Mouse (Mus musculus) lung, embryonic 15.5 days (tissue): ENCODE measurements around the gene Zan. TPM values are rescaled to one million over a fixed set of nuclear protein-coding genes. Genes with fewer than 3 reads are reported as not detected.
A peak's percentile ranks its signal among the peaks of the same experiment; 100 is the strongest.

Source experiments
- ATAC-seq: fragments of 200-750 bp; cut with Nextera tagmentation; 2 replicates; pipeline ENCODE4 v1.8.0; 2017; ENCODE audit warnings: moderate number of reproducible peaks, borderline replicate concordance; ENCODE audit not compliant: low FRiP score, low TSS enrichment; ENCODE audit errors: extremely low read depth
- H3K27ac ChIP-seq: fragments of 300-500 bp; sonication (generic); 2 replicates; pipeline ENCODE4 v1.5.1; 2015; ENCODE audit warnings: moderate library complexity, mild to moderate bottlenecking, inconsistent platforms
- H3K27me3 ChIP-seq: fragments of 300-500 bp; sonication (generic); 2 replicates; pipeline ENCODE4 v1.6.1; 2015; ENCODE audit warnings: inconsistent platforms
- H3K36me3 ChIP-seq: fragments of 300-500 bp; sonication (generic); 2 replicates; pipeline ENCODE4 v1.6.1; 2015; ENCODE audit warnings: inconsistent platforms
- H3K4me1 ChIP-seq: fragments of 300-500 bp; sonication (generic); 2 replicates; pipeline ENCODE4 v1.6.1; 2015; ENCODE audit warnings: inconsistent platforms
- H3K4me2 ChIP-seq: fragments of 300-500 bp; sonication (generic); 2 replicates; pipeline ENCODE4 v1.6.1; 2015; ENCODE audit warnings: inconsistent platforms, mild to moderate bottlenecking, moderate library complexity
- H3K4me3 ChIP-seq: fragments of 300-500 bp; sonication (generic); 2 replicates; pipeline ENCODE4 v1.5.1; 2015; ENCODE audit warnings: mild to moderate bottlenecking, inconsistent platforms
- H3K9ac ChIP-seq: fragments of 300-500 bp; sonication (generic); 2 replicates; pipeline ENCODE4 v1.6.1; 2015; ENCODE audit warnings: inconsistent platforms
- H3K9me3 ChIP-seq: fragments of 300-500 bp; sonication (generic); 2 replicates; pipeline ENCODE4 v1.6.1; 2016; ENCODE audit warnings: inconsistent platforms
- WGBS: fragments of 180-500 bp; shearing (Covaris S2); methylation state at CpG from one replicate; pipeline ENCODE4 v1.1.7; 2015; 5-methylcytosine and 5-hydroxymethylcytosine counted together
- polyA plus RNA-seq: library from polyadenylated mRNA; unstranded; fragments of >200 nt; fragmentation: Nextera tagmentation; extraction: Ambion mirVana; gene quantifications from 2 replicates; pipeline ENCODE4 v1.2.1, GENCODE M21; 2015

Zan gene
- polyA plus RNA-seq, 1 experiment from 2014 or later: 0.35 TPM

GRCm38 (mm10) chr5:137491559-137491958, 14.7 kb upstream of the Zan start:
- Histone ChIP-seq H3K4me1 (peaks cover 13% of the 10 kb centered on the region), H3K27ac (peak overlapping the region; percentile 38; the same call in 1 of the 2 replicates), H3K4me3 (no peak overlapping the region), H3K9me3 (no peaks in the 10 kb centered on the region), H3K36me3 (no peaks in the 10 kb centered on the region), H3K4me2 (no peak overlapping the region), H3K27me3 (peaks cover 9% of the 10 kb centered on the region), H3K9ac (no peak overlapping the region)
- no peak for ATAC-seq
- WGBS: 36% methylated on average over 4 of the region's 4 CpGs

GRCm38 (mm10) chr5:137487616-137488015, 10.8 kb upstream of the Zan start:
- Histone ChIP-seq H3K9ac (no peak overlapping the region), H3K36me3 (no peaks in the 10 kb centered on the region), H3K4me3 (no peak overlapping the region), H3K27me3 (peaks cover 36% of the 10 kb centered on the region), H3K4me1 (peaks cover 13% of the 10 kb centered on the region; the same call in 1 of the 2 replicates), H3K27ac (no peak overlapping the region), H3K9me3 (no peaks in the 10 kb centered on the region), H3K4me2 (no peak overlapping the region)
- 83% methylated on average over 7 of the region's 7 CpGs for WGBS
- no peak for ATAC-seq

GRCm38 (mm10) chr5:137485851-137486155, 8.9 kb upstream of the Zan start:
- peaks cover 36% of the 10 kb centered on the region for H3K27me3 ChIP-seq
- 4% methylated on average over 17 of the region's 17 CpGs for WGBS
- peak overlapping the region; percentile 31 for H3K4me3 ChIP-seq
- peaks cover 11% of the 10 kb centered on the region for H3K4me1 ChIP-seq
- peak overlapping the region; percentile 61 for H3K4me2 ChIP-seq
- no peak overlapping the region for H3K27ac ChIP-seq
- ATAC-seq: 0 out of 2 replicates have a peak, but pooled peaks have one; percentile 13
- peak overlapping the region; percentile 32; the same call in 1 of the 2 replicates for H3K9ac ChIP-seq
- no peaks in the 10 kb centered on the region for H3K9me3 ChIP-seq
- no peaks in the 10 kb centered on the region for H3K36me3 ChIP-seq

GRCm38 (mm10) chr5:137485071-137485850, 8.4 kb upstream of the Zan start:
- no peak for ATAC-seq
- Histone ChIP-seq H3K27ac (no peak overlapping the region), H3K36me3 (no peaks in the 10 kb centered on the region), H3K9ac (peak overlapping the region; percentile 32; the same call in 1 of the 2 replicates), H3K27me3 (peaks cover 36% of the 10 kb centered on the region), H3K4me3 (peak overlapping the region; percentile 31), H3K9me3 (no peaks in the 10 kb centered on the region), H3K4me1 (peaks cover 11% of the 10 kb centered on the region), H3K4me2 (peak overlapping the region; percentile 61)
- WGBS: 7% methylated on average over 30 of the region's 30 CpGs

GRCm38 (mm10) chr5:137481897-137482296, 5.0 kb upstream of the Zan start:
- H3K4me2 ChIP-seq: no peak overlapping the region
- WGBS: 41% methylated on average over 8 of the region's 8 CpGs
- no peaks in the 10 kb centered on the region for H3K9me3 ChIP-seq
- no peaks in the 10 kb centered on the region for H3K36me3 ChIP-seq
- no peak overlapping the region for H3K4me3 ChIP-seq
- peaks cover 30% of the 10 kb centered on the region for H3K27me3 ChIP-seq
- no peak overlapping the region for H3K27ac ChIP-seq
- H3K9ac ChIP-seq: no peak overlapping the region
- peaks cover 11% of the 10 kb centered on the region for H3K4me1 ChIP-seq
- ATAC-seq: no peak

- no peak for ATAC-seq
- no peaks in the 10 kb centered on the region for H3K9me3 ChIP-seq
These were observed 4.3 kb upstream of the Zan start for GRCm38 (mm10) chr5:137481138-137481537.

GRCm38 (mm10) chr5:137474351-137474750, 2.5 kb downstream of the Zan start:
- Histone ChIP-seq H3K27ac (no peak overlapping the region), H3K36me3 (no peaks in the 10 kb centered on the region), H3K4me1 (peaks cover 8% of the 10 kb centered on the region; the same call in 1 of the 2 replicates), H3K4me2 (no peak overlapping the region), H3K9me3 (no peaks in the 10 kb centered on the region), H3K4me3 (no peak overlapping the region), H3K27me3 (no peaks in the 10 kb centered on the region), H3K9ac (no peak overlapping the region)
- ATAC-seq: no peak
- WGBS: 64% methylated on average over 2 of the region's 2 CpGs

More at GRCm38 (mm10) chr5:137481138-137481537, 4.3 kb upstream of the Zan start:
- Histone ChIP-seq H3K36me3 (no peaks in the 10 kb centered on the region), H3K4me1 (peaks cover 11% of the 10 kb centered on the region), H3K27ac (no peak overlapping the region), H3K4me2 (no peak overlapping the region), H3K4me3 (no peak overlapping the region), H3K9ac (no peak overlapping the region), H3K27me3 (peaks cover 23% of the 10 kb centered on the region)

GRCm38 (mm10) chr5:137472252-137472904, 4.5 kb downstream of the Zan start:
- peak overlapping the region; percentile 69 for H3K27ac ChIP-seq
- ATAC-seq: peak; percentile 63; the same call in 1 of the 2 replicates
- H3K9ac ChIP-seq: no peak overlapping the region

GRCm38 (mm10) chr5:137466946-137467345, 9.9 kb downstream of the Zan start:
- Histone ChIP-seq H3K9ac (no peak overlapping the region), H3K4me1 (no peaks in the 10 kb centered on the region), H3K4me2 (no peak overlapping the region), H3K27ac (no peak overlapping the region), H3K4me3 (no peak overlapping the region), H3K9me3 (no peaks in the 10 kb centered on the region), H3K27me3 (no peaks in the 10 kb centered on the region), H3K36me3 (no peaks in the 10 kb centered on the region)
- ATAC-seq: no peak
- WGBS: 94% methylated on average over 6 of the region's 6 CpGs

More at GRCm38 (mm10) chr5:137472252-137472904, 4.5 kb downstream of the Zan start:
- no peak overlapping the region for H3K4me2 ChIP-seq
- no peaks in the 10 kb centered on the region for H3K27me3 ChIP-seq
- no peak overlapping the region for H3K4me3 ChIP-seq
- no peaks in the 10 kb centered on the region for H3K36me3 ChIP-seq
- 48% methylated on average over 5 of the region's 5 CpGs for WGBS
- no peaks in the 10 kb centered on the region for H3K9me3 ChIP-seq
- peaks cover 8% of the 10 kb centered on the region; the same call in 1 of the 2 replicates for H3K4me1 ChIP-seq

- ATAC-seq: no peak
- Histone ChIP-seq H3K4me1 (no peaks in the 10 kb centered on the region), H3K36me3 (no peaks in the 10 kb centered on the region), H3K4me2 (no peak overlapping the region), H3K27me3 (no peaks in the 10 kb centered on the region), H3K9ac (no peak overlapping the region), H3K4me3 (no peak overlapping the region), H3K27ac (no peak overlapping the region), H3K9me3 (no peaks in the 10 kb centered on the region)
- 40% methylated on average over 3 of the region's 3 CpGs for WGBS
These were observed 11.8 kb downstream of the Zan start for GRCm38 (mm10) chr5:137465049-137465448.

- no peak overlapping the region for H3K9ac ChIP-seq
- H3K27me3 ChIP-seq: no peaks in the 10 kb centered on the region
- no peak overlapping the region for H3K4me3 ChIP-seq
- H3K4me2 ChIP-seq: no peak overlapping the region
- H3K27ac ChIP-seq: peak overlapping the region; percentile 78
- H3K4me1 ChIP-seq: peaks cover 4% of the 10 kb centered on the region; the same call in 1 of the 2 replicates
- no peaks in the 10 kb centered on the region for H3K9me3 ChIP-seq
- ATAC-seq: peak; percentile 88
- no peaks in the 10 kb centered on the region for H3K36me3 ChIP-seq
- WGBS: 40% methylated on average over 7 of the region's 7 CpGs
These were observed 20.8 kb downstream of the Zan start for GRCm38 (mm10) chr5:137455866-137456591.
